Mouse (Mus musculus) forebrain, embryonic 12.5 days (tissue): ENCODE measurements at regions not wholly inside any gene's neighbourhood (a gene's known extent, or its start where the extent isn't known, plus 50 kb on each side); places are given as distances from the start of the nearest gene placed in this dataset.

ENCODE experiments used
- ATAC-seq: fragments of 200-750 bp; cut with Nextera tagmentation; 2 replicates; pipeline ENCODE4 v1.8.0; 2017; ENCODE audit warnings: moderate TSS enrichment; ENCODE audit not compliant: low FRiP score
- H3K27ac ChIP-seq: fragments of 300-500 bp; sonication (generic); 2 replicates; pipeline ENCODE4 v1.5.1; 2016; ENCODE audit warnings: mild to moderate bottlenecking
- H3K27me3 ChIP-seq: fragments of 300-500 bp; sonication (generic); 2 replicates; pipeline ENCODE4 v1.6.1; 2016; ENCODE audit warnings: mild to moderate bottlenecking
- H3K36me3 ChIP-seq: fragments of 300-500 bp; sonication (generic); replicated peaks from 2 replicates; pipeline ENCODE4 v1.6.1; 2016; ENCODE audit warnings: mild to moderate bottlenecking
- H3K4me1 ChIP-seq: fragments of 300-500 bp; sonication (generic); 2 replicates; pipeline ENCODE4 v1.6.1; 2016
- H3K4me2 ChIP-seq: fragments of 300-500 bp; sonication (generic); 2 replicates; pipeline ENCODE4 v1.6.1; 2016; ENCODE audit warnings: mild to moderate bottlenecking, moderate library complexity
- H3K4me3 ChIP-seq: fragments of 300-500 bp; sonication (generic); replicated peaks from 2 replicates; pipeline ENCODE4 v1.5.1; 2016; ENCODE audit warnings: mild to moderate bottlenecking
- H3K9ac ChIP-seq: fragments of 300-500 bp; sonication (generic); 2 replicates; pipeline ENCODE4 v1.6.1; 2016; ENCODE audit warnings: mild to moderate bottlenecking
- H3K9me3 ChIP-seq: fragments of 300-500 bp; sonication (generic); 2 replicates; pipeline ENCODE4 v1.6.1; 2016
- WGBS: fragments of 180-500 bp; shearing (Covaris S2); methylation state at CpG from one replicate; pipeline ENCODE4 v1.1.7; 2016; 5-methylcytosine and 5-hydroxymethylcytosine counted together

GRCm38 (mm10) chr11:114300611-114301319 lies 233.9 kb upstream of the Sdk2 start:
- Histone ChIP-seq H3K4me2 (no peak overlapping the region), H3K9me3 (no peaks in the 10 kb centered on the region), H3K9ac (no peak overlapping the region), H3K27me3 (0 out of 2 replicates have a peak, but pooled peaks cover 4% of the 10 kb centered on the region), H3K4me3 (no peak overlapping the region), H3K36me3 (no peaks in the 10 kb centered on the region), H3K4me1 (peaks cover 23% of the 10 kb centered on the region), H3K27ac (peak overlapping the region; percentile 53)
- ATAC-seq, result 0 out of 2 replicates have a peak, but pooled peaks have one; percentile 20
- 72% methylated on average over 10 of the region's 10 CpGs for WGBS

- H3K9me3 ChIP-seq, result no peaks in the 10 kb centered on the region
- ATAC-seq, result no peak
- 0 out of 2 replicates have a peak, but pooled peaks cover 2% of the 10 kb centered on the region for H3K27me3 ChIP-seq
- WGBS, result 92% methylated on average over 10 of the region's 10 CpGs
- no peak overlapping the region for H3K4me2 ChIP-seq
- no peak overlapping the region for H3K27ac ChIP-seq
- H3K4me1 ChIP-seq, result peaks cover 20% of the 10 kb centered on the region
- no peaks in the 10 kb centered on the region for H3K36me3 ChIP-seq
- H3K9ac ChIP-seq, result no peak overlapping the region
- H3K4me3 ChIP-seq, result no peak overlapping the region
Observed at GRCm38 (mm10) chr11:114296816-114297334, 230.0 kb upstream of the Sdk2 start.

GRCm38 (mm10) chr11:114294511-114295250 lies 227.8 kb upstream of the Sdk2 start:
- Histone ChIP-seq H3K9me3 (no peaks in the 10 kb centered on the region), H3K4me1 (peaks cover 5% of the 10 kb centered on the region; the same call in 1 of the 2 replicates), H3K4me2 (no peak overlapping the region), H3K9ac (no peak overlapping the region), H3K4me3 (no peak overlapping the region), H3K36me3 (no peaks in the 10 kb centered on the region), H3K27me3 (no peaks in the 10 kb centered on the region), H3K27ac (0 out of 2 replicates have a peak overlapping the region, but pooled peaks have one; percentile 8)
- 63% methylated on average over 5 of the region's 5 CpGs for WGBS
- peak; percentile 67; the same call in 1 of the 2 replicates for ATAC-seq

GRCm38 (mm10) chr11:114291258-114291657 lies 224.4 kb upstream of the Sdk2 start:
- Histone ChIP-seq H3K4me3 (no peak overlapping the region), H3K4me1 (peaks cover 14% of the 10 kb centered on the region), H3K27me3 (no peaks in the 10 kb centered on the region), H3K9ac (no peak overlapping the region), H3K27ac (no peak overlapping the region), H3K9me3 (no peaks in the 10 kb centered on the region), H3K36me3 (no peaks in the 10 kb centered on the region), H3K4me2 (no peak overlapping the region)
- no peak for ATAC-seq
- WGBS, result 91% methylated on average over 5 of the region's 5 CpGs

- Histone ChIP-seq H3K9ac (no peak overlapping the region), H3K27me3 (no peaks in the 10 kb centered on the region), H3K4me3 (no peak overlapping the region), H3K4me1 (peaks cover 14% of the 10 kb centered on the region), H3K36me3 (no peaks in the 10 kb centered on the region), H3K9me3 (no peaks in the 10 kb centered on the region), H3K4me2 (no peak overlapping the region), H3K27ac (no peak overlapping the region)
- WGBS, result 69% methylated on average over 1 of the region's 1 CpGs
- ATAC-seq, result no peak
Observed at GRCm38 (mm10) chr11:114289946-114290345, 223.1 kb upstream of the Sdk2 start.

GRCm38 (mm10) chr11:114284820-114285666 lies 218.2 kb upstream of the Sdk2 start:
- H3K27ac ChIP-seq, result 0 out of 2 replicates have a peak overlapping the region, but pooled peaks have one; percentile 0
- ATAC-seq, result no peak
- H3K9ac ChIP-seq, result no peak overlapping the region
- H3K27me3 ChIP-seq, result no peaks in the 10 kb centered on the region
- no peak overlapping the region for H3K4me3 ChIP-seq
- no peak overlapping the region for H3K4me2 ChIP-seq
- peaks cover 15% of the 10 kb centered on the region for H3K4me1 ChIP-seq
- 86% methylated on average over 20 of the region's 20 CpGs for WGBS
- no peaks in the 10 kb centered on the region for H3K9me3 ChIP-seq
- H3K36me3 ChIP-seq, result no peaks in the 10 kb centered on the region

- 51% methylated on average over 4 of the region's 5 CpGs for WGBS
- Histone ChIP-seq H3K4me3 (no peak overlapping the region), H3K27me3 (peaks cover 6% of the 10 kb centered on the region; the same call in 1 of the 2 replicates), H3K9ac (no peak overlapping the region), H3K27ac (no peak overlapping the region), H3K4me1 (peaks cover 15% of the 10 kb centered on the region), H3K36me3 (no peaks in the 10 kb centered on the region), H3K9me3 (no peaks in the 10 kb centered on the region), H3K4me2 (no peak overlapping the region)
- ATAC-seq, result no peak
Observed at GRCm38 (mm10) chr11:114283208-114283607, 216.4 kb upstream of the Sdk2 start.

- Histone ChIP-seq H3K9ac (no peak overlapping the region), H3K4me2 (no peak overlapping the region), H3K9me3 (no peaks in the 10 kb centered on the region), H3K4me1 (peaks cover 20% of the 10 kb centered on the region), H3K4me3 (no peak overlapping the region), H3K27me3 (peaks cover 6% of the 10 kb centered on the region; the same call in 1 of the 2 replicates), H3K36me3 (no peaks in the 10 kb centered on the region), H3K27ac (no peak overlapping the region)
- 88% methylated on average over 5 of the region's 5 CpGs for WGBS
- ATAC-seq, result no peak
Observed at GRCm38 (mm10) chr11:114282566-114282965, 215.7 kb upstream of the Sdk2 start.

GRCm38 (mm10) chr11:114281846-114282245 lies 215.0 kb upstream of the Sdk2 start:
- no peak for ATAC-seq
- Histone ChIP-seq H3K27ac (no peak overlapping the region), H3K36me3 (no peaks in the 10 kb centered on the region), H3K4me2 (no peak overlapping the region), H3K4me1 (peaks cover 21% of the 10 kb centered on the region), H3K9ac (no peak overlapping the region), H3K27me3 (peaks cover 6% of the 10 kb centered on the region; the same call in 1 of the 2 replicates), H3K9me3 (no peaks in the 10 kb centered on the region), H3K4me3 (no peak overlapping the region)
- 81% methylated on average over 9 of the region's 9 CpGs for WGBS

- H3K4me2 ChIP-seq, result no peak overlapping the region
- H3K9ac ChIP-seq, result no peak overlapping the region
- peaks cover 17% of the 10 kb centered on the region for H3K4me1 ChIP-seq
- no peak overlapping the region for H3K27ac ChIP-seq
- 91% methylated on average over 14 of the region's 14 CpGs for WGBS
- H3K27me3 ChIP-seq, result peaks cover 6% of the 10 kb centered on the region; the same call in 1 of the 2 replicates
- H3K9me3 ChIP-seq, result no peaks in the 10 kb centered on the region
- ATAC-seq, result no peak
- H3K36me3 ChIP-seq, result no peaks in the 10 kb centered on the region
- no peak overlapping the region for H3K4me3 ChIP-seq
Observed at GRCm38 (mm10) chr11:114281041-114281695, 214.3 kb upstream of the Sdk2 start.

GRCm38 (mm10) chr11:114277513-114278304 lies 210.9 kb upstream of the Sdk2 start:
- peaks cover 6% of the 10 kb centered on the region; the same call in 1 of the 2 replicates for H3K27me3 ChIP-seq
- peaks cover 11% of the 10 kb centered on the region for H3K4me1 ChIP-seq
- H3K9me3 ChIP-seq, result no peaks in the 10 kb centered on the region
- H3K9ac ChIP-seq, result no peak overlapping the region
- WGBS, result 85% methylated on average over 26 of the region's 26 CpGs
- no peak overlapping the region for H3K27ac ChIP-seq
- no peaks in the 10 kb centered on the region for H3K36me3 ChIP-seq
- H3K4me3 ChIP-seq, result no peak overlapping the region
- H3K4me2 ChIP-seq, result no peak overlapping the region
- ATAC-seq, result no peak
